Mouse (Mus musculus): ENCODE measurements around the gene Gmds.

GRCm38 (mm10) chr13:32008116-32008641, 330.4 kb downstream of the Gmds start:
- TF ChIP-seq HCFC1 (IDR thresholded peaks at IDR 0.05; ENCODE audit: borderline replicate concordance, insufficient read depth, low read length) (no peak), ZNF384 (IDR thresholded peaks at IDR 0.05; ENCODE audit: low read depth, low read length) (no peak), CHD2 (IDR thresholded peaks at IDR 0.05; ENCODE audit: low read depth, low read length) (no peak), ZC3H11A (IDR thresholded peaks at IDR 0.05; ENCODE audit: borderline replicate concordance, low read depth, low read length) (no peak)

All from ES-E14 (cell line).